Mouse (Mus musculus): ENCODE results near the gene Spin1.

Spin1 gene

DNA sequence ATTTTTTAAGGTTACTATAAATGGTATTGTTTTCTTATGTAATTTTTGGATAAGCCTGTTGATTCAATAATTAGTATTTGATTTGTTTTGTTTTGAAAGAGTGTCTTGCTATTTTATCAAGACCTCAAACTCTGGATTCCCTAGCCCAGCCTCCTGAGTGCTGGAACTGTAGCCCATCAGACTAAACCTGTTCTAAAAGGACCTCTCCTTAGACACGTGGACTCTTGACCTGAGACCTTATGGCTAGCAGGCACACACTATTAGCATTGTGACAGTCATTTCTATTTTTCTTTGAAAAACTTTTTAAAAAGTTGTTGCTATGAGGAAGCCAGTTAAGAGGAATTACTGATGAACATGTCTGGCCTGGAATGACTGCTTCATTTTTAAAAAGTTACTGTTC, 46.4 kb downstream of the Spin1 start:
- no peak for DNase-seq

DNA sequence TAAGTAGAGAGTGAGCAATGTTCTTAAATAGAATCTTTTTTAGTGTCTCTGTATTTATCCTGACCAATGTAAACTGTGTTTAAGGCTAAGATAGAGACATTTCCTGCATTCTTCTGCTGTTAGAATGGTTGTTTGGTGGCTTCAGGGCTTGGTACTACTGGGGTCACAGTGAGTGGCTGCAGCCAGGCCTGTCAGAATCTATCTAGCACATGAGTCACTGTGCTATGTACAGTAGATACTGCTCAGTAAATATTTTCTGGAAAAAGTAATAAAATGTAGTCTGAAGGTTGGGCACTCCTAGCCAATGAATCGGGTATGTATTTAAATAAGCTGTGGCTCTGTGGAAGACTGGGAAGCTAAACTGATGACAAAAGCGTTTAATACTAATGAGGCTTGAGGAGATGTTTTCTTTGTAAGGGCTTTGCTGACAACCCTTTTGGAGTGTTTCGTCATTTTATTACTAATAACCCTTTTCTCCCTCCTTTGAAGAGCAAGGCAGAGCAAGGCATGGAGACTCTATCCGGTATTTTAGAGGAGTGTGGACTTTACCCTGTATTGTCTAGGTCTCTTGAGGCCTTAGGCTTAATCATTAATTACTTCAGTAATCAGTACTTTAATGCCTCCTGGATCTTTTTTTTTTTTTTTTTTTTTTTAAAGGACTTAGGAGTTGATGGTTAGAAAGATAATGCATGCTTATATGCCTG, 52.4 kb downstream of the Spin1 start:
- no peak for DNase-seq

DNA sequence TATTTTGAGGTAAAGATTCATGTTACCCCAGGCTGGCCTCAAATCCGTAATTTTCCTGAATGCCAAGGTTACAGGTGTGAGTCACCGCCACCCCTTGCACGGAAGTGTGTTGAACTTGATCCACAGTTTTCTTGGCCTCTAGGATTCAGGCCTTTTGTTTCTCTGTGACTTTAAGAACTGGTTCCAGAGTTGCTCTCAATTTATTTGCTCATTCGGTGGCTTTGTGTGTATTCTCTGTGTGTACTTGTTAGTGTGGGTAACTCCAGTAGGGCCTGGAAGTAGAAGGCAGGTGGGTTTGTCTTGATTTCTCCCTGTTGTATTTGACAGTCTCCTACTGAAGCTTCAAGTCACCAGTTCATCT, 53.0 kb downstream of the Spin1 start:
- no peak for DNase-seq

DNA sequence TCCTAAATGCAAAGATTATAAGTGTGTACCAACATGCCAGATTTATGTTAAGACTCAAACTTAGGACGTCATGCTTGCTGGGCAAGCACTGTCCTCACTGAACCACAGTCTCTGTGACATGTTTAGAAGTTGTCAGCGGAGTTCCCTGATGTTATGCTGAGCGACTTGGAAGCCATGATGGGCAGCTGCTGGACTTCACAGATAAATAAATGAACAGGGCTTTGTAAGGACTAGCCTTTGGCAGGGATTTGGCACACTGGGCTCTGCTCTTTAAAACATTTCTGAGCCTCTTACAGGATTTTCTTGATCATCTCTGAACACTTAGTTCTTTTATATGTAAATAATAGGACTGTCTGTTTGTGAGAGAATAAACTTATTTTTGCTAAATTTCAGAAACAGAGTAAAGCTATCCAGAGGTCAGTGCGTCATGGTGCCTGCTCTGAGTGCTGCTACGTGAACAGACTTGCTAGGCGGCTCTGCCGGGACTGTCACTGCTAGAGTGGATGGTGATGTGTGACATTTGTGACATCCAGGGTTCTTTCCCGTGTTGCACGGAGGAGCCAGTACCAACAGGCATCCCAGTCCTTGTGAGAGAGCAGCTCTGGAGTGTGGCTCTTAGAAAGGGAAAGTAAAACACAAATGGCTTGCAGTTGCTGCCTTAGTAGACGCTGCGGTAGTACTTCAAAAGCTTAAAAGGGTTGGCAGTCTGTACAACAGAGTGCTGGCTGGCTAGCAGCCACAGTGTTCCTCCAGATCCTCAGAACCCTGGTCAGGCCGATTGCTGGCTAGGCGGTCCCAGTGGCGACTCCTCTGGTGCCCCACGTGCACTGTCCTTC, 54.7 kb downstream of the Spin1 start:
- DNase-seq: no peak

DNA sequence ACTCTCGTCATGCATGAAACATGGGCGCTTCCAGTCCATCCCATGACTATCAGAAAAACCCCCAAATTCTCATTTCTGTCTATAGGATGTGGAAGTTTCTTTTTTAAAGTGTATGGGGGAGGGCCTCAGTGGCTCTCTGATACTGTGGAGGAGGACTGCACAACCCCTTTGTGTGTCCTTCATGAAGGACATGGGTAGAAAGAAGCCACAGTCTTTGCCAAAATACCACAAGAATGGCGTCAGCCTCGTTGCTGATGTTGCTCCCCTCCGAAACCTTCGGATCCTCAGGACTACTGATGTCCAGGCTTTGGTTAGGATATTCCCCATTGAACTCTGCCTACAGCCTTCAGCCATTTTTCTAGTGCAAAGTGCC, 55.3 kb downstream of the Spin1 start:
- no peak for DNase-seq

DNA sequence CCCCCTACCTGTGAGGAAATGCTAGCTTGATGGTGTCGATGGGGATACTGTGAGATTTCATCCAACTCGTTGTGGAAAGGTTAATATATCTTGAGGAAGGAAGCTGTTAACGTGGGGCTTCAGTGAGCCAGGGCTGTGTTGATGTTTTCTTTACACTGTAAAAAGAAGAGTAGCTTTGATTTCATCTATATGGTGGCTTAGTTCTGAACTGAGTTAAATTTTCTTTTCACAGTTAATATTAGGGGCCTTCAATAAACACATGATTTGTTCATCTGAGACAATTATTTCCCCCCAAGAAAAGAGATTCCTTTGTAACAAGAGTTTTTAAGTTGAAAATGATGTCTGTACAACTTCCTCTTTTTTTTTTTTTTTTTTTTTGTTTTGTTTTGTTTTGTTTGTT, 56.6 kb downstream of the Spin1 start:
- no peak for DNase-seq

DNA sequence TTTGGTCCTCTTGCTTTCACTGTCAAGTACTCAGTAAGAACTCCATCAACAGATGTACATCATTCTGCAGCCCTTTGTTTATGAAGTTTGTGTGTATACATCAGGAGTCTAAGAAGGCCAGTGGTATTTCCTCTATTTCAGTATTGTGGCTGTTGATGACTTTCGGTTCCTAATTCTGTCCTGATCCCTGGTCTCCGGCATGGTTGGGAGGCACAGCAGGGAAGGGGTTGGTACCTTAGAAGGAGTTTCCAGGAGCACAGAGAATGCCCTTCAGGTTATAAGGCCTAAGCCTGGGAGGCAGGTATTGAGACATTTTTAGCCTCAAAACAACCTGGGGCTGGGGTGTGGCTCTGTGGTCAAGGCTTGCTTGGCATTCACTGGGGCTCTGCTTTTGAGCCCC, 61.0 kb downstream of the Spin1 start:
- DNase-seq: no peak

DNA sequence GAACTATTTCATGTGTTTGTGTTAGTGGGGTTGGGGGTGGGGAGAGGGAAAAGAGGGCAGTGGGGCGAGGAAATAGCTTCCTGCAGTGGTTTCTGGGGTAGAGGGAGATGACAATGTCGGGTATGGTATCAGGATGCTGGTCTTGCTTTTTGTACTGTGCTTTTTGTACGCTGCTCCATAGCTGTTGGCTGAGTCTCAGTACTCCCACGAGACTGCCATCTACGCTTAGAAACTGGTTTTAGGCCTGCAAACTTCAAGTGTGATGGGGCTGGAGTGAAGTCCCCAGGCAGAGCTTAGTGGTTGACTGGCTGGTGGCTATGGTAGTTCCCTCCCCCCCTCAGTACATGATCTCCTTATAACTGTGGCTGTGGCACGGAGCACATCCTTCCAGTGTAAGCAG, 61.6 kb downstream of the Spin1 start:
- no peak for DNase-seq

DNA sequence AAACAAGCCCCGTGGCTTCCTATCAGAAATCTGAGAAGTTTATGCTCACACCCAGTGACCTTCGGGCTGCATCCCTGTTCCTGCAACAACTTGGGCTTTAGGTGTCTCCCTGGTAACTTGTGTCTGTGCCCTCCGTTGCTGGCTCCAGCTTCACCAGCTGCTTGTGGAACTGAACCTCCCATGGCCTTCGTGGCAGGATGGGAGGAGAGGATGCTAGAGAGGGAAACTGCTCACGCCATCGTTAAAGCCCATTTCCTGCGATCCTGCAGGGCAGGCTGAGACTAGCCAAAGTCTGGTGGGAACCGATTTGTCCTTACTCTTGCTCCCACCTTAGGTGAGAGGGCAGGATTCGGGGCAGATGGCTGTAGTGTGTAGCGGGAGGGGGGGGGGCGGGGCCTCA, 66.0 kb downstream of the Spin1 start:
- no peak for DNase-seq

DNA sequence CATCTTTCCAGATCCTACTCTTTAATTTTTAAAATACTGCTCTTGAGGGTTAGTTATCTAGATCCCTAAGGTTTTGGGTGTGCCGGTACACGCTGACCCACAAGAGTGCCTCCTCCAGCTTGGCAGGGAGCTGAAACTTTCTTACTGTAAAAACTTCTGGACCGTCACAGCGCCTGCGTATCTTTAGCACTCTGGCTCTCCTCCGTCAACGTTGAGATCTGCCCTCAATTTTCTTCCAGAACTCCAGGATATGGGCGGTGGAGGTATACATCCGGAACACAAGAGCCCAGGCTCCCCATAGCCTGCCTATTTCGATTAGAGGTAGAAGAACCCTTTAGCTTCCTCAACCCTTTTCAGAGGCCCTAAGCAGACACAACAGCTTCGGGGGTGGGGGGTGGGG, 69.5 kb downstream of the Spin1 start:
- no peak for DNase-seq

DNA sequence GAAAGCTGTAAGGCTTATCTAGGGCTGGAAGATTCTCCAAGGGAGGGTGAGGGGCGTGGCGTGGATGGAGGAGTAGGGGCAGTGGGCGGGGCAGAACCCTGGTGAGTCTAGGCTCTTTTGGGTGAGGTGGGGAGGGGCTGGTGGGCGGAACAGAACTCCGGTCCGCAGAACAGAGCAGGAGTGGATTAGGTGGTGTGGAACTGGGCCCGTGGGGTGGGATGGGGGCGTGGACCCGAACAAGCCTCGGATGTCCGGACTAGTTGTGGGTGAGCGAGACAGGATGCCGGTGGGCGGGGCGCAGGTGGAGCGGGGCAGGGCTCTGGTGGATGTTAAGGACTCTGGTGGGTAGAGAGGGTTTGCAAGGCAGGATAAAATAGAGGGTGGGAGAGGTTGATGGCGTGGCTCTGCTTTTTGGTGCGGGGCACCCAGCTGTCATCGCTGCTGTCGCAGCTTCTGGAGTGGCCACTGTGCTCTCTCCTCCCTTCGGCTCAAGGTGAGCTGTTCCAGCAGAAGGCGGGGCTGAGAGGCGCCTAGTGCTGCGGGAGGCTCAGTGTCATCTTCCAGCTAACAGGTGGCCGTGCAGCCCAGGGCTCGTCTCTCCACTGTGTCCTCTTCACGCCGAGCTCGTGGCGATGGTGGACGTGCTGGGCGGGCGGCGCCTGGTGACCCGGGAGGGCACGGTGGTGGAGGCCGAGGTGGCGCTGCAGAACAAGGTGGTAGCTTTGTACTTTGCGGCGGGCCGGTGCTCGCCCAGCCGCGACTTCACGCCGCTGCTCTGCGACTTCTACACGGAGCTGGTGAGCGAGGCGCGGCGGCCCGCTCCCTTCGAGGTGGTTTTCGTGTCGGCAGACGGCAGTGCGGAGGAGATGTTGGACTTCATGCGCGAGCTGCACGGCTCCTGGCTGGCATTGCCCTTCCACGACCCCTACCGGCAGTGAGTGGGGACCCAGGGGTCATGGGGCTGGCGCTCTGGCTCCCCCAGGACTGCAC, 70.3 kb downstream of the Spin1 start, which contains the start of gene Nxnl2:
Nxnl2 (plus strand) TSS at position 332 of the 990 bp plus-strand sequence.
- no peak for DNase-seq

DNA sequence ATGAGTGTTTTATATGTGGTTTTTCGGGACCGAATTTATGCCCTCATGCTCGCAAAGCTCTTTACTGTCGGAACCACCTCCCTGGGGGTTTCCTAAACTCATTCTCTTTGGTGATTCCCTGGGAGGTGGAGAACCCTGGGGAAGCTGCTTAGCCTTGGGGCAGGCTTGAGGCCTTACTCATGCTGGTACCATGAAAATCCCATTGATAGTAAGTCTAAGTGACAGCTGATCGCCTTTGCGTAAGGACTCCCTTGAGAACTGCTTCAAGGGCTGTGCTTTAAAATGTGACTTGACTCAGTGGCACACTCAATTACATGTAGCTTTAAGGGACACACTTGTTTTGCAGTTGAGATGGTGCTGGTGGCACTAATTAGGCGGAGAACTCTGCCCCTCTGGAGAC, 71.9 kb downstream of the Spin1 start:
- DNase-seq: no peak

DNA sequence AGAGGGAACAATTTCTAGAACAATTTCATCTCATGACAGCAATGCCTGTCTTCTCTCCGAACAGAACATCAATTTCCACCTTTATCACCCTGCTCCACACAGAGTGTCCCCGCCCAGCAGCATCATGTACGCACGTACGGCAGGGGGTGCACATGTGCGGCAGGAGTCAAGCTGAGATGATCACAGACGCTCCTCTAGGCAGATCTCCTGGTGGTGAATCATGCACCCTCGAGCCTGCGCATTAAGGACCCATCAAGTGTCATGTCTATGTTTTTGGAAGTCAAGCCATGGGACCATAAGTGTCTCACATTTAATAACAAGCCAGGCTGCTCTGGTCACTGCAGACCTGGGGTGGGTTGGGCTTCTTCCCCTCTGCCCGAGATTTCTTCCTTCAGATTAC, 78.3 kb downstream of the Spin1 start:
- no peak for DNase-seq

DNA sequence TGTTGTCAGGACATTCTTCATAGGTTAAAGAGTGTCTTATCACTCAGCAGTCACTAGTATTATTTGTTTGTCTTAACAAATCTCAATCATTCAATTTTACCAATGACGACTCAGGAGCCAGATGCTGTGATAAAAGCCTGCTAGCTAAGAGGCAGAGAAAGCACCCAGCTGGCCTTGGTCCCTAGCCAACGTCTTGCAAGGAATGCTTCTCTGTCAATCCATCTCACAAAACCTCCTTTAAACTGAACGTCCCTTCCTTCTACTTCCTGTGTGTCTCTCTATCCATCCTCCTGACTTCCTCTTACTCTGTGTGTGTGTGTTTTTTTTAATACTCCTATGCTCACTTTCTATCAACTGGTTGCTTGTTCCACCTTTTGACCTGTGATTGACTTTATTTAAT, 78.7 kb downstream of the Spin1 start:
- no peak for DNase-seq

DNA sequence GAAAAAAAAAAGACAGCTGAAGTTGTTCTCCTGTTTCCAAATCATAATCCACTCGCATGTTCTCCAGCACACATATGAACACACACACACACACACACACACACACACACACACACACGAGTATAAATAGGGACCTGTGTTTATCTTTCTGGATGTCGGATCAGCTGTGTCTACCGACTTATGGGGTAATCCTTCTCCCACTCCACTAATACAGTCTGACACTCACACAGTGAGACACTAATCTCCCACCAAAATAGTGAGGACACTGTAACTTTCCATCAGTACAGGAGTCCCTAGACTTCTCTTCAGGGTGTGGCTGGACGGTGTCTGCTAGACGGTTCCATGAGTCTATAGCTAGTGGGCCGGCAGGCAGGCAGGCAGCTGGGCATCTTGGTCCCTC, 81.6 kb downstream of the Spin1 start:
- no peak for DNase-seq

DNA sequence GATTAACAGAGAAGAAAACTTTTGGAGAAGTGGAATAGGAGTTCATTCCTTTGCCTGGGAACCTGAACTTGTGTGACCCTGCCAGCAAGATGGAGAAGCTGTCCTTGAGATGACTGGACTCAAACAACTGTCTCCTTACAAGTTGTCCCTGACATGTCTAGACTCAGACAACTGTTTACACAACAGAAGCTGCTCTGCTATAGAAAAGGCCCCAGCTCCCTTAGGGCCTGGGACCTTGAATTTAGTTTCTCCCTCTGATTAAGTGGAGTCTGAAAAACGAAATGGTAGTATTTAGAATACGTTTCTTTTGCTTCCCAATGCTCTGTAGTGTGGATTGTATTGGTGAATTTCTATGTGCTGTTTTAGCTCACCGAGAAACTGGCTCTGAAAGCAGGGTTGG, 84.2 kb downstream of the Spin1 start:
- DNase-seq: no peak

DNA sequence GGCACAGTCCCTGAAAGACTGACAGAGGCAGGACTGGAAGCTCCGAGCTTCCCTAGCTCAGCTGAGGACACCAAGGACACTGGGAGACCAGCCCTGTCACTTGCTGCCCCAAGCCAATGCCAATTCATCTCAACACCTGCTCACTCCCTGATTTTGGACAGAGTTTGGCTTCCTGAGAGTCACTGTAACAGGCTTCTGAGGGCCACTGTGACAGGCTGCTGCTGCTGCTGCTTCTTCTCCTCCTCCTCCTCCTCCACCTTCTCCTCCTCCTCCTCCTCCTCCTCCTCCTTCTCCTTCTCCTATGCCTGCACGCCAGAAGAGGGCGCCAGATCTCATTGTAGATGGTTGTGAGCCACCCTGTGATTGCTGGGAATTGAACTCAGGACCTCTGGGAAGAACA, 89.7 kb downstream of the Spin1 start:
- DNase-seq: no peak

DNA sequence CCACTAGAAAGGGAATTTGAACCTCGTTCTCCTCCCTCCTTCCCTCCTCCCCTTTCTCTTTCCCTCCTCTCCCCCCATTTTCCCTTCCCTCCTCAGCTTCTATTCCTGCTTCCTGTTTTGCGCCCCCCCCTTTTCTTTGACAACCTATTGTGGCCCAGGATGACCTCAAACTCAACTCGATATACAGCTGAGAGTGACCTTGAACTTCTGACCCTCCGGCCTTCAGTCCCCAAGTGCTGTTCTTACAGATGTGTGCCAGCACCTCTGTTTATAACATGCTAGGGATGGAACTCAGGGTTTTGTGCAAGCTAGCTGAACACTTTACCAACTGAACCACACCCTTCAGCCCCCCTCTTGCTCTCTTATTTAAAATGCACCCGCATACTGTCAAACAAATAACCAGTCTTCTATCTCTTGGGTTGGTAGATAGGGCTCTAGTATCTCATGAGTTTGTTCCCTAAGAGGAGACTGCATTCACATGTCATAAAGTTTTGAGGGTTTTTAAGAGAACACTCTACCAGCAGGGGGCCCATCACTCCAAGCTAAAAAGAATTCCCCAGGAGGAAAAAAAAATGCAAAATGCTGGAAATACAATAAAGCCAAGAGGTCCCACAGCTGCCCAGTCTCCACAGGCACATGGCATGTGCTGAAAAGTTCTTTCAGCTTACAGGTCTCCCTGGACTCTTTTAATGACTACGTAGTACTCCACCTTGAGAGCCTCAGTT, 90.9 kb downstream of the Spin1 start:
- no peak for DNase-seq

DNA sequence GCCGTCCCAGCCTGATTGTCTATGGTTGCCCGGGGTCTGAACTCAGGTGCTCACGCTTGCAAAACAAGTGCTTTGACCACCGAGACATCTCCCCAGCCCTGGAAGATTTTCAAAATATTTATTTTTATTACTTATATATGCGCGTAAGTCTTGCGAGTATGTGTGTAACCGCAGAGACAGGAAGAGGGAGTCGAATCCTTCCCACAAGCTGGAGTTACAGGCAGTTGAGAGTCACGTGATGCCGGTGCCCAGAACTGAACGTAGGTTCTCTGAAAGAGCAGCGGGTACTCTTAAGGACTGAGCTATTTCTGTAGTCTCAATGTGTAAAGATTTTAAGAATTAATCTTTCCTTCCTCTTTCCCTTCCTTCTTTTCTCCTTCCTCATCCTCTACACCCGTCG, 93.2 kb downstream of the Spin1 start:
- no peak for DNase-seq

DNA sequence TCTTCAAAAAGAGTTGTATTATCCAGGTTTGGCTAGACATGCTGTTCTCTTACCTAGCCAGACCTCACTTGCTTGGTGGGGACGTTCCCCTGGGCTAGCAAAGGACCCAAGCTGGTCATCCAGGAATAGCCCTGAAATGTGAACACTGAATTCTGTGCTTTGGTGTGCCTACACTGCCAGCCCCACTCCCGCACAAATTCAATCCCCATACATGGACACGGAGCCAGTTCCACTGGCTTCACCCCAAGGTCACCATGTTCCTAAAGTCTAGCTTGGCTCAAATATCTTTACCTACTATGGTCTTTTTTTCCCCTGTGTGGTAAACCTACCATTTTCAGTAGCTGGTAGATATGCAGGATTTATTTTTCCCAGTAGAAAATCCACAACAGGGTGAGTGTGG, 97.0 kb downstream of the Spin1 start:
- no peak for DNase-seq

DNA sequence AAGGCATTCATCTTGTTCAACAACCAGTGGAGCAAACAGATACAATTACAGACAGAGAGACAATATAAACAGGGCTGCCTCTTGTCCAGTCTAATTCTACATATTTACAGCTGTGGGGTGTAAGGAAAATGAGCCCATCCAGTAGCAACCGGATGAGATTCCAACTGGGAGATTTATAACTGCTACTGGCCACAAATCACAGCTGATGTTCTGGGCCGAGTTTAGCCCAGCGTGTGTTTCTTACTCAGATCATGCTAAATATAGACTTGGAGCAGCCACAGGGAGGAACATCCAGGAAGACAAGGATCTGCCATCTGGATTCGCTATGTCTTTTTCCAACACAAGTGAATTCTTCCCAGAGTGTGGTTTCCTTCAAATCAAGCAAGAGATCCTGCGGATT, 97.5 kb downstream of the Spin1 start:
- DNase-seq: no peak

Data from cerebellum, adult 8-10 months (tissue).